Mouse (Mus musculus) cerebellum, postnatal 25 days (tissue): ENCODE measurements around the gene Prkd3.

Source experiments
- DNase-seq, 2 experiments: peaks; one replicate each; pipeline ENCODE4 v3.0.0; 2021; ENCODE audit warnings: mixed read lengths in 2 of 2

Gene Prkd3

DNA sequence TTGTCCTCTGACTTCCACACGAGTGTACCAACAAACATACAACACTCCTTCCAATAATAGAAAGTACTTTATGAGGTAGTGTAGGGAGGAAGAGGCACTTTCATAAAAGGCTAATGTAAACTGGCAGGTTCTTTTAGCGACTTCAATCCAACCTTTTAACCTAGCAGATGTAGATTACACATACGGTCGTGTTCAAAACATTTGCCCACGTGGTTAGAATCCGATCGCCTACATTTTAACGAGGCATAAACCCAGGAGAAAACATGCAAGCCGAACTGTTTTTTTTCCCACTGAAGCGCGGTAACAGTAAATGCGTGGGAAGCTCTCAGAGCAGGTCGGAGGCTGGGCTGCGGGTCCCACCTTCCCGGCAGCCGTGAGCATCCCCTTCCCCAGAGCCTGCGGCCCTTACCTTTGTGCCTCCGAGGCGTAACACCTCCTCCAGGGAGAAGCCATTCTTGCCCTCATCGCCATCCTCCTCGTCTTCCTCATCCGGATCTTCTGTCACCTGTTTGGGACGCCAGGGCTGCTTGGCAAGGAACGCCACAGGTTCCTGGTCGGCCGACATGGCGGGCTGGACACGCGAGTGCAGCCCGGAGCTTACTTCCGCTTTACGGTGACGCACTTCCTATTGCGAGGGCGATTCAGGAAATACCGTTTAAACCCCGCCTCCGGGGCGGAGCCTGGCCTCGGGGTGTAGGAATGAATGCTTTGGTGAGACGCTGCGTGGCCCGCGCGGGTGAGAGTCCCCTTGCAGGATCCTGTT lies 84.0 kb downstream of the Prkd3 start, which contains the start of the genes Cebpz and Ndufaf7:
Gene Cebpz, minus strand, starts transcription at position 601 of the 763 bp plus-strand sequence.
Gene Ndufaf7, plus strand, starts transcription at position 671 of the 763 bp plus-strand sequence.
- DNase-seq = peak; percentile 98 to 99

- no peak for DNase-seq
Measured at GRCm38 (mm10) chr17:78935857-78936256, 84.8 kb downstream of the Prkd3 start.

DNA sequence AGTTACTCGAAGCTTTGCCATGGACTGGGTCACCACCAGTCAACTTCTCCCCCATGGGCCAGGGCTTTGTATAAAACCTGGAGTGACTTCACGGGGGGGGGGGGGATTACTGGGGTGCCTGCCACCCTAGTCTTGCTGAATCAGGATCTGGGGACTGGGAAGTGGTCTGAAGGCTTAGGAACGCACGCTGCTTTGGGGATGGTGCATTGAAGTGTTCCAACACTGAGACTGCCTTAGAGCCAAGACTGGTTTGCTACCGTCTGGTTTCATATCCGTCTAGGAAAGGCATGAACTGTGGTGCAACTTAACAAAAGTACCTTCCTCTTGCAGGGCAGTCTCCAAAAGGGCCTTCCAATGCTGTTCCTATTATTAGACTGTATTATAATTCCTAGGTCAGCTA lies 102.9 kb downstream of the Prkd3 start:
- no peak for DNase-seq

- peak in 1 of 2 experiments; percentile 14 for DNase-seq
Measured at GRCm38 (mm10) chr17:78916899-78917298, 103.7 kb downstream of the Prkd3 start.

GRCm38 (mm10) chr17:78916369-78916813 lies 104.2 kb downstream of the Prkd3 start, which contains the start of gene Cebpzos:
Gene Cebpzos (plus strand): TSS chr17:78916500.
- peak; percentile 91 to 94 for DNase-seq

DNA sequence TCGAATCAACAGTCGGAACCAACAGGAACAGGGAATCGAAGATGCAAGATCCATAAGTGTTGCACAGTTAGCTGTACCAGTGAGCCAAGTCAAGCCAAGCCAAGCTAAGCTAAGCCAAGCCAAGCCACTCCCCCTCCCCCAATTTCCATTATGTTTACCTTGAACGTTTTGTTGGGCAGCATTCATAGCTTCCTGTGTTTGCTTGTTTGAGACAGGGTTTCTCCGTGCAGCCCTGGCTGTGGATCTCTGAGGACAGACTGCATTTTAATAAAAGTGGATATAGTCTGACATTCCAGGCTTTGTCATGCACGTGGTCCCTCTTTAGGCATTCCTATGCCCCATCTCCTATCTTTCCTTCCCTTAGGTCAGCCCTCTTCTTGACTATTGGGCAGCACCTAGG lies 104.8 kb downstream of the Prkd3 start:
- peak in 1 of 2 experiments; percentile 10 for DNase-seq

- no peak for DNase-seq
Measured at GRCm38 (mm10) chr17:78913921-78914320, 106.7 kb downstream of the Prkd3 start.

DNA sequence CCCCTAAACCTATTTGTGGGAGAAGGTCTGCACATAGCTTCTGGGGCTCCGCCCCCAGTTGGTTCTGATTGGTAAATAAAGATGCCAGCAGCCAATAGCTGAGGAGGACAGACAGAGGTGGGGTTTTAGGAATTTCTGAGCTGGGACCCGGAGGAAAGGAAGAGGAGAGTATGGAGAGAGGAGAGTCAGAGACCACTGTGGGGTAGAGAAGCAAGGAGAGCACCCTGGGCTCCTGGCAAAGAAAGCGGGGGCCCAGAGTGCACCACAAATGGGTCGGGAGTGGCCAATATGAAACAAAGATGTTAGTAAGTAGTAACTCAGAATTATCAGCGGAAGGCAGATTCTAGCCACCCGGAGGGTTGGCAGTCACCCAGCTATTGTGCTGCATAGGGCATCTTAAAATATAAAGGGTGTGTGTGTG lies 107.7 kb downstream of the Prkd3 start:
- peak; percentile 34 to 65 for DNase-seq

DNA sequence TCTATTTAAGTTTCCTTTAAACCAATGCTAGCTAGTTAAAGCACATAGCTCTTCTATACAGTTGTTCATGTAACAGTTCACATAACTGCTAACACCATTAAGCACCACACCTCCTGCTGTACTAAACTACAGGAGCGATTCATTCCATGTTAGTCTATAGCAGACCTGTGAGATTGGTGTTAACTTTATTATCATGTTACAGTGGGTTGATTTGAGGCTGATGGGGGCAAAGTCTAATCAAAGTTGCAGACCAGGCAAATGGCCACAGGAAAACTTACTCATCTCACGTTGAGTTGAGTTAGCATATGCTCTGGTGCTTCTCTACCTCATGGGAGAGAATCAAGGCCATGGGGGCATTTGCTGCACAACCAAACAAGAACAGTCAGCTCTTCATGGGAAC lies 111.2 kb downstream of the Prkd3 start:
- no peak for DNase-seq

- no peak for DNase-seq
Measured at GRCm38 (mm10) chr17:78906892-78907291, 113.7 kb downstream of the Prkd3 start, which contains the start of gene Sult6b1. Gene Sult6b1 (minus strand): TSS chr17:78906992.

- no peak for DNase-seq
Measured at GRCm38 (mm10) chr17:78903158-78903557, 117.5 kb downstream of the Prkd3 start.
